Mouse (Mus musculus): ENCODE results near the gene Mroh8. TPM values are rescaled to one million over a fixed set of nuclear protein-coding genes. Genes with fewer than 3 reads are reported as not detected.
"Not testable (repeated sequence)": the region's sequence is repeated elsewhere in the genome, so short reads cannot be mapped to it uniquely, and the experiment has no call there.

Gene Mroh8
- polyA plus RNA-seq, 1 experiment from 2014 or later: 0.44 TPM

DNA sequence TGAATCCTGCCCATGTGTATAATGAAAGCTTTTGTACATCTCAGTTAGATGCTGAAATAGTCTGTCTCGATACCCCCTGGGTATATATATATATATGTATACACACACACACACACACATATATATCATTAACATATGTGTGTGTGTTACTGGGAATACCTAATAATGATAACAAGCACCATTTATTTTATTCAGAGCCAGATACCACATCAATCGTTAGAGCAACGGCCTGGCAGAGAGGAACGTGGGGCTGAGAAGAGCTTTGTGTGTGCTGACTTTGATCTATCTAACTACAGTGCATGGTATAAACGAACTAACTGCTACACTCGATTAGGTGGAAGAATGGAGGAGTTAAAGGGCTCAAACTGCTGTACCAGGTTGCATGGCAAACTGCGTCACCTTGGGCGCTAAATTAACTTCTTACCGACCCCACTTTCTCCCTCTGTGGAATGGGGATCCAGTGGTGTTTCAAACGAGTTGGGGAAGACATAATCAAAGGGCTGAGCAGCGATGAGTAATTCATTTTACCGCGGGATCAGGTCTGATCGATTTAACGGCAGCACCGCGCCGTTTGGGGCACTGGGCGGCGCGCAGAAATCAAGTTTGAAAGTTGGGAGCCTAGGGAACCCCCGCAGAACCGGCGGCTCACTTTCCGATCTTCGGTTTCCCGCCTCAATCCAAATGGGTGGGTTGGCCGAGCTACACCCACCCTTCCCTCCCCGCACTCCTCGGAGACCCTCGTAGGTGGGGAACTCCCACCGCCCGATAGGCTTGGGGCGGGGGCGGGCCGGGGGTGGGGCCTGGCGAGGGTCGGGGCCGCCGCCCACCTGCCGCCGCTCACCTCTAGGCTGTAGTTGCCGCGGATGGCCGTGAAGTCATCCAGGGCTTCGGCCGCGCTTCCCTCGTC, 75.6 kb downstream of the Mroh8 start:
- Histone ChIP-seq H3K27me3 (ENCODE audit: insufficient read depth, poor library complexity, severe bottlenecking) (no peaks in the 10 kb centered on the region), H3K4me3 (peak overlapping the region; percentile 82), H3K4me1 (replicated peaks) (peaks cover 30% of the 10 kb centered on the region), H3K9me3 (peaks cover 6% of the 10 kb centered on the region), H3K36me3 (peaks cover 36% of the 10 kb centered on the region), H3K27ac (peak overlapping the region; percentile 100)
- WGBS: 1% methylated on average over 49 of the region's 49 CpGs
- DNase-seq (ENCODE audit: low spot score): no peak

DNA sequence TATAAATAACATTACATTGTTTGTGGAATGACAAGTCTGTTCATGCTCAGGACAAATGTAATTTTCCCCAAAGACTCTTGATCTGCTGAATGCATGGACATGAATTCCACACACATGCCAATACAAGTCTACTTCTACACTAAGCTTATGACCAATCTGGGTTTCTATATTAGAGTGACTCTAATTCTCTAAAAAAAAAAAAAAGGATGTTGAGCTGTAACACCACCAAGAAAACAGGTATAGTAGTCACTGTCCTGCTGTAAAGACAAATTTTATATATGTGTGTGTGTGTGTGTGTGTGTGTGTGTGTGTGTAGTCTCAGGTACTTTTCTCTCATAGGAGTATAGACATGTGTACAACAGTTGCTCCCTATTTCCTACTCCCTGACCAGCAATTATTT, 76.3 kb downstream of the Mroh8 start:
- Histone ChIP-seq H3K4me1 (replicated peaks) (peaks cover 30% of the 10 kb centered on the region), H3K4me3 (peak overlapping the region; percentile 82), H3K9me3 (peaks cover 10% of the 10 kb centered on the region), H3K27me3 (ENCODE audit: insufficient read depth, poor library complexity, severe bottlenecking) (no peaks in the 10 kb centered on the region), H3K36me3 (peaks cover 40% of the 10 kb centered on the region), H3K27ac (no peak overlapping the region)
- DNase-seq (ENCODE audit: low spot score): no peak

DNA sequence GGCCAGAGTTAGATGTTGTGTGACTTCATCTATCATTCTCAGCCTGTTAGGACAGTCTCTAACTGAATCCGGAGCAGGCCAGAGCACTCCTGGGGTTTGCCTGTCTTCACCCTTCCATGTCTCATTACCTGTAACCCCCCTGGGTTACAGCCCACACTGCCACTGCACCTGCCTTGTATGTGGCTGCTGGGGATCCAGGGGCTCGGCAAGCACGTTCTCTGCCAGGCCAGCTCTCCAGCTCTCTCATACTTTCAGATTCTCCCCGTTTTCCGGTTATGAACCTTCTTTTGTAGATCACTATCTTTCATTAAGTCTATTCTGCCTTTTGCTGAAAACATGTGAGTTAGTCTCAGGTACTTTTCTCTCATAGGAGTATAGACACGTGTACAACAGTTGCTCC, 77.0 kb downstream of the Mroh8 start:
- 87% methylated on average over 6 of the region's 6 CpGs for WGBS
- no peak overlapping the region for H3K27ac ChIP-seq
- H3K36me3 ChIP-seq: peaks cover 47% of the 10 kb centered on the region
- H3K4me3 ChIP-seq: no peak overlapping the region
- H3K4me1 ChIP-seq (replicated peaks): peaks cover 30% of the 10 kb centered on the region
- peaks cover 10% of the 10 kb centered on the region; the same call in 1 of the 2 replicates for H3K9me3 ChIP-seq
- DNase-seq (ENCODE audit: low spot score): no peak
- H3K27me3 ChIP-seq (ENCODE audit: insufficient read depth, poor library complexity, severe bottlenecking): no peaks in the 10 kb centered on the region

DNA sequence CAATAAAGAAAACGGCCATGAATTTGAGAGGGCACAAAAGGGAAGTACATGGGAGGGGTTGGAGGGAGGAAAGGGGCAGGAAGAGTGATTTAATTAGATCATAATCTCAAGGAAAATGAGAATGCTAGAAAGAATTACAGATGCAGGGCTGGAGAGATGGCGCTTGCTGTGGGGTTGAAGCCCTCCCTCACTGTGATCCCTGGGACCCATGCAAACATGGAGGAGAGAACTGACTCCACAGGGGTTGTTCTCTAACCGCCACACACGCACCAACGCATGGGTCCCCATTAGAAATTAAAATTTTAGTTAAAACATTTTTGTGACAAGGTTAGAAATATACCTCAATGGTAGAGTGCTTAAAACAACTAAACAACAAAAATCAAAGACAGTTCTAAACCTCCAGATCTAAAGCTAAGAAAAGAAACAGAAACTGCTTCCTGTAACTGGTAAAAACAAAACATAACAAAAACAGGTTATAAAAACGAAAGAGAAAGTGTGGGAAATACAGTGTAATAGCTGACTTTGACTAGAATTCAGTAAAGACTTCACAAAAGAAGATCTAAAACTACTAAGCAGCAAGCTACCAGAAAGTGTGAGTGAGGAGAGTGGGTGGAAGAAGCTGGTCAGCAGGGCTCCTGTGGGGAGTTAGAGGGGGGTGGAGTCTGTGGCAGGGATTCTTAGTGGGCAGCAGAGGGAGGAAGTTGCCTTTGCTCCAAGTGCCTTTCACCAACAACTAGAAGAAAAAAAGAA, 78.1 kb downstream of the Mroh8 start:
- no peak for DNase-seq (ENCODE audit: low spot score)
- whole genome bisulfite sequencing: 89% methylated on average over 6 of the region's 6 CpGs
- H3K4me1 ChIP-seq (replicated peaks): peaks cover 30% of the 10 kb centered on the region
- no peak overlapping the region for H3K27ac ChIP-seq
- H3K36me3 ChIP-seq: peaks cover 58% of the 10 kb centered on the region
- no peak overlapping the region for H3K4me3 ChIP-seq
- H3K9me3 ChIP-seq: peaks cover 10% of the 10 kb centered on the region; the same call in 1 of the 2 replicates
- no peaks in the 10 kb centered on the region for H3K27me3 ChIP-seq (ENCODE audit: insufficient read depth, poor library complexity, severe bottlenecking)

- not testable (repeated sequence) for DNase-seq (ENCODE audit: low spot score); H3K27ac ChIP-seq; H3K4me3 ChIP-seq; H3K27me3 ChIP-seq (ENCODE audit: insufficient read depth, poor library complexity, severe bottlenecking)
- 96% methylated on average over 11 of the region's 11 CpGs for WGBS
- Histone ChIP-seq H3K4me1 (replicated peaks) (peaks cover 13% of the 10 kb centered on the region), H3K36me3 (peaks cover 86% of the 10 kb centered on the region), H3K9me3 (peaks cover 10% of the 10 kb centered on the region; the same call in 1 of the 2 replicates)
Observed at GRCm38 (mm10) chr2:157198405-157198804, 80.9 kb downstream of the Mroh8 start.

DNA sequence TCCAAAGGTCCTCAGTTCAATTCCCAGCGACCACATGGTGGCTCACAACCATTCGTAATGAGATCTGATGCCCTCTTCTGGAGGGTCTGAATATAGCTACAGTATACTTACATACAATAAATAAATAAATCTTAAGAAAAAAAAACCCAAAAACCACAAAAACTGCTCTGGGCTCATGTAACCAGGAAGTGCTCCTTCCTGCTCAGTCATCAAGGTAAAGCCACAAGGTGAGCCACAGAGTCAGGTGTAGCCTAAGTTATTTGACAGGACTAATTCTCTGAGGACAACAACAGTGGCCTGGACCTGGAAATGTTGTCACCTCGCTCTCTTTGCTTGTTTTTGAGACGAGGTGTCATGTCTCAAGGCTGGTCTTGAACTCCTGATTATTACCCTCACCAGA, 88.7 kb downstream of the Mroh8 start:
- H3K27me3 ChIP-seq (ENCODE audit: insufficient read depth, poor library complexity, severe bottlenecking): no peaks in the 10 kb centered on the region
- no peaks in the 10 kb centered on the region for H3K9me3 ChIP-seq
- 93% methylated on average over 4 of the region's 4 CpGs for WGBS
- no peak for DNase-seq (ENCODE audit: low spot score)
- peaks cover 100% of the 10 kb centered on the region for H3K36me3 ChIP-seq
- no peak overlapping the region for H3K27ac ChIP-seq
- H3K4me1 ChIP-seq (replicated peaks): 0 out of 2 replicates have a peak, but pooled peaks cover 4% of the 10 kb centered on the region
- no peak overlapping the region for H3K4me3 ChIP-seq

DNA sequence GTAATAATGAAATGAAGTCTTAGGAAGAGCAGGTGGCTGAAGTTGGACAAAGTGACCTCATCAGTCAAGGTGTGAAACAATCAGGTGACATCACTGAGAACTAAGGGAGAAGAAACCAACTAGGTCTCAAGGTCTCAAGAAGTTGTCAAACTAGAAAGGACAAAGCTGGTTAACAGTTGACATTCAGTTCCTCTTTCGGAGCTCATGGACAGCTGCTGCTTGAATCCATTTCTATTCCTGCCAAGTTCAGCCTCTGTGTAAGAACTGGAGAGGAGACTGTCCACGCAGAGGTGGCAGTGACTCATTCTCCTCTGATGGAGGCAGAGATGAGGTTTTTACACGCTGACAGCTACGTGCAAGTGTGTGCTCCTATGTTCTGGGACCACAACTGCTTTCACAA, 92.1 kb downstream of the Mroh8 start:
- Histone ChIP-seq H3K9me3 (no peaks in the 10 kb centered on the region), H3K27me3 (ENCODE audit: insufficient read depth, poor library complexity, severe bottlenecking) (no peaks in the 10 kb centered on the region), H3K4me3 (no peak overlapping the region), H3K27ac (no peak overlapping the region), H3K4me1 (replicated peaks) (0 out of 2 replicates have a peak, but pooled peaks cover 4% of the 10 kb centered on the region), H3K36me3 (peaks cover 100% of the 10 kb centered on the region)
- WGBS: 92% methylated on average over 4 of the region's 4 CpGs
- DNase-seq (ENCODE audit: low spot score): no peak

DNA sequence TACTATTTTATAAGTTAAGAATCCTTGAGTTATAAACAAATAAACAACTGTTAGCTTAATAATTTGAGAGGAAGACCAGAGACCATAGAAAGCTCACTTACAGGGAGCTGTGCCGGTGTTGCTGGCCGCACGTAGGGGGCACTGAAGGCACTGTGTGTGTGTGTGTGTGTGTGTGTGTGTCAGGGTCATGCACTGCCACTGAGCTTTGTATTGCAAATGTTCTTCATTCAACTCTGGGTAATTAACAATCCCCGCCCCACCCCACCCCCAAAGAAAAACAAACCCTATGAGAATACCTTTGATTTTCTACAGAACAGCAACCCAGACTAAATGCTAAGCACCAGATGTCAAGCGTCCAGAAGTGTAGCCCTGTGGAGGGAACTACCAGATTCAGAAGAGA, 92.8 kb downstream of the Mroh8 start:
- H3K27me3 ChIP-seq (ENCODE audit: insufficient read depth, poor library complexity, severe bottlenecking): no peaks in the 10 kb centered on the region
- no peak for DNase-seq (ENCODE audit: low spot score)
- 0 out of 2 replicates have a peak, but pooled peaks cover 4% of the 10 kb centered on the region for H3K4me1 ChIP-seq (replicated peaks)
- H3K27ac ChIP-seq: no peak overlapping the region
- H3K9me3 ChIP-seq: no peaks in the 10 kb centered on the region
- H3K36me3 ChIP-seq: peaks cover 100% of the 10 kb centered on the region
- no peak overlapping the region for H3K4me3 ChIP-seq
- 39% methylated on average over 5 of the region's 5 CpGs for WGBS

DNA sequence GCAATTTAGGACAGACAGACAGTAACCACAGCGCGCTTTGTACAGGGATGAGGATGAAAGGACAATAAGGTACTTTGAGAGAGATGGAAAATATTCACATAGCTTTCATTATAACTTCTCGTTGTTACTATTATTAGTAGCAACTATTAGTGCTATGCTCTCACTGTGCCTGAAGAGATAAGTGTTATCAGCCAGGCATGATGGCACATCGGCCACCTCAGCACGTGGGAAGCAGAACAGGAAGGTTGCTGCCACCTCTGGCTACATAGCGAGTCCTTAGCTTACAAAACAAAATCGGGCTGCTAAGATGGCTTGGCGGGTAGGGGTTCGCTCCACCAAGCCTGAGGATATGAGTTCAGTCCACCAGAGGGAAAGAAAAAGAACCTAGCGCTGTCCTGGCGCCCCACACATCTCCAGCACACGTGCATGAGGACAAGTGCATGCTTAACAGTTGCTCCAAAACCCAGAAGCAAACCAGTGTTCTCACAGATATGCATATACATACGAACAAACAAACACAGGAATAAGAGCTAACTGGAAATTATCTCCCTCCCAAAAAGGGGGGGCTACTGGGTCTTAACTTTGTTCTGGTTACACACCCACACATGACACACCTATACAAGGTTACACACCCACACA, 94.2 kb downstream of the Mroh8 start:
- no peak for DNase-seq (ENCODE audit: low spot score)
- 92% methylated on average over 13 of the region's 13 CpGs for WGBS

DNA sequence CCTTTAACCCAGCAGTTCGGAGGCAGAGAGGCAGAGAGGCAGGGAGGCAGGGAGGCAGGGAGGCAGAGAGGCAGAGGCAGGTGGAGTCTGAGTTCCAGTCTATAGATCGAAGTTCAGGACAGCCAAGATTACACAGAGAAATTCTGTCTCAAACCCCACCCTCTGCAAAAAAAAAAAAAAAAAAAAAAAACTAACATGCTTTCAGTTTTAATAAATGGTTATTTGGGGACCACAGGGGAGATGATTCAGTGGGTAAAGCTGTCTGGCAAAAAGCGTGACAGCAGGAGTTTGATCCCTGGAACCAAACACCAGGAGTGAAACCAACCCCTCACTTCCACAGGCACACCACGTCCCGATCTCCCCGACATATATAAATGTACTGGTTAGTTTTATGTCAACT, 101.2 kb downstream of the Mroh8 start:
- Histone ChIP-seq H3K27ac (no peak overlapping the region), H3K4me3 (no peak overlapping the region), H3K36me3 (peaks cover 88% of the 10 kb centered on the region), H3K9me3 (no peaks in the 10 kb centered on the region), H3K4me1 (replicated peaks) (no peaks in the 10 kb centered on the region), H3K27me3 (ENCODE audit: insufficient read depth, poor library complexity, severe bottlenecking) (no peaks in the 10 kb centered on the region)
- 91% methylated on average over 6 of the region's 6 CpGs for WGBS
- no peak for DNase-seq (ENCODE audit: low spot score)

More for the DNA sequence above, 94.2 kb downstream of the Mroh8 start:
- no peak overlapping the region for H3K4me3 ChIP-seq
- peaks cover 97% of the 10 kb centered on the region for H3K36me3 ChIP-seq
- no peak overlapping the region for H3K27ac ChIP-seq
- 0 out of 2 replicates have a peak, but pooled peaks cover 4% of the 10 kb centered on the region for H3K4me1 ChIP-seq (replicated peaks)
- H3K9me3 ChIP-seq: no peaks in the 10 kb centered on the region
- no peaks in the 10 kb centered on the region for H3K27me3 ChIP-seq (ENCODE audit: insufficient read depth, poor library complexity, severe bottlenecking)

- no peak overlapping the region for H3K4me3 ChIP-seq
- no peak overlapping the region for H3K27ac ChIP-seq
- WGBS: 91% methylated on average over 3 of the region's 3 CpGs
- no peaks in the 10 kb centered on the region for H3K9me3 ChIP-seq
- no peaks in the 10 kb centered on the region for H3K4me1 ChIP-seq (replicated peaks)
- DNase-seq (ENCODE audit: low spot score): no peak
- H3K36me3 ChIP-seq: peaks cover 84% of the 10 kb centered on the region
- H3K27me3 ChIP-seq (ENCODE audit: insufficient read depth, poor library complexity, severe bottlenecking): no peaks in the 10 kb centered on the region
Observed at GRCm38 (mm10) chr2:157176248-157176647, 103.1 kb downstream of the Mroh8 start.

DNA sequence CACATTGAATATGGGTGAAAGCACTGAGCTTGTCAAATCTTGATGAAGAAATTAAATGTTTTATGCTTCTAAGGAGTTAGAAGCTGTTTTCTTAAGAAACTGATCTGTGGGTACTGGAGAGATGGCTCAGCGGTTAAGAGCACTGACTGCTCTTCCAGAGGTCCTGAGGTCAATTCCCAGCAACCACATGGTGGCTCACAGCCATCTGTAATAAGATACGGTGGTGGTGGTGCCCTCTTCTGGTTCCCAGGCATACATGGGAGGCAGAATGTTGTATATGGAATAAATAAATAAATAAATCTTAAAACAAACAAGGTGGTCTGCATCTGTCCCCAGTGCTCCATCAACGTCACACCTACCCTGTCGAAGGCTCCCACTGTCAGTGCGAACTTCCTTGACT, 104.9 kb downstream of the Mroh8 start:
- Histone ChIP-seq H3K27me3 (ENCODE audit: insufficient read depth, poor library complexity, severe bottlenecking) (no peaks in the 10 kb centered on the region), H3K9me3 (no peaks in the 10 kb centered on the region), H3K36me3 (peaks cover 74% of the 10 kb centered on the region), H3K4me3 (no peak overlapping the region), H3K4me1 (replicated peaks) (peaks cover 15% of the 10 kb centered on the region), H3K27ac (no peak overlapping the region)
- 78% methylated on average over 5 of the region's 5 CpGs for WGBS
- DNase-seq (ENCODE audit: low spot score): no peak
